Mouse (Mus musculus) adipose tissue, adult 10 weeks (tissue): ENCODE measurements around the gene Bend3. TPM values are rescaled to one million over a fixed set of nuclear protein-coding genes. Genes with fewer than 3 reads are reported as not detected.

Experiments
- polyA plus RNA-seq: library from polyadenylated mRNA; stranded (reverse); fragments of 350-450 nt; fragmentation: Illumina TruSeq; extraction: RNeasy Lipid Tissue Mini Kit (QIAGEN cat#74804); gene quantifications from one replicate; pipeline ENCODE4 v1.2.3, GENCODE M21; 2014; ENCODE audit warnings: low read depth, low replicate concordance

The Bend3 gene
- 4.7 TPM for polyA plus RNA-seq

DNA sequence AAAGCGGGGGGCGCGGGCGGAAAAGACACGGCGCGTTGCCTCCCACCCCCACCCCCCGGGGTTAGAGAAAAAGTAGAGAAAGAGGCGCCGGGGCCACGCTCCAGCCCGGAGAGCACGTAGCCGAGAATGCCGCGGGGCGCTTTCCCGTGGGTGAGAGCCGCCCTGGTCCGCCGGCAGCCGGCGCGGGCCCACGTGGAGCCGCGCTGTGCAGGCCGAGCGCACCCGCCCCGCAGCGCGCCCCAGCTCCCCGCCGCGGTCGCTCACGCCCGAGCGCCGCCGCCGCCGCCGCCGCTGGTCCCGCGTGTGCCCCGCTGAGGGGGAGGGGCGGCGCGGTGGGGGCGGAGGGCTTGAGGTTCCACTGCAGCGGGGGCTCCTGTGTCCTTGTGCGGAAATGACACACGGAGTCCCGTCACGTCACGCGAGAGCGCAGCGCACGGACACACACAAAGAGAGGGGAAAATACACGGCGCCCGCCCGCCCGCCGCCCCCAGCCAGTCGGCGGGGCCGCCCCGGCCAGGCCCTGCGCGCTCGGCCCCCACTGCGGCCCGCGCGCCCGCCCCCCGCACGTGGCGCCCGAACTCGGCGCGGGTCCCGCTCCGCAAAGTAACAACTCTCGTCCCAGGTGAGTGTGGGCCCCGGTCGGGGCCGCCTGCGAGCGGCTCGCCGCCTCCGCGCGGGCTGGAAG lies at the start of gene Bend3:
Gene Bend3, plus strand, starts transcription at position 81 of the 685 bp plus-strand sequence.

DNA sequence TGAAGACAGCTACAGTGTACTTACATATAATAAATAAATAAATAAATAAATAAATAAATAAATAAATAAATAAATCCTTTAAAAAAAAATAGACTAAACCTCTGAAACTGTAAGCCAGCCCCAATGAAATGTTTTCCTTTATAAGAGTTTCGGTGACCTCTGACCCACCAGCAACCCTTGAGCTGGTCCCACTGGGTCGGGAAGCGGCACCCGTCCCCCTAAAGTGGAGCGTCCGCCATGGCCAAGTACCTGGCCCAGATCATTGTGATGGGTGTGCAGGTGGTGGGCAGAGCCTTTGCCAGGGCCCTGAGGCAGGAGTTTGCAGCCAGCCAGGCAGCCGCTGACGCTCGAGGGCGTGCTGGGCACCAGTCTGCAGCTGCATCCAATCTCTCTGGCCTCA lies 45.3 kb downstream of the Bend3 start, which contains the start of gene Gm9803:
Gene Gm9803, plus strand, starts transcription at position 154 of the 400 bp plus-strand sequence.

DNA sequence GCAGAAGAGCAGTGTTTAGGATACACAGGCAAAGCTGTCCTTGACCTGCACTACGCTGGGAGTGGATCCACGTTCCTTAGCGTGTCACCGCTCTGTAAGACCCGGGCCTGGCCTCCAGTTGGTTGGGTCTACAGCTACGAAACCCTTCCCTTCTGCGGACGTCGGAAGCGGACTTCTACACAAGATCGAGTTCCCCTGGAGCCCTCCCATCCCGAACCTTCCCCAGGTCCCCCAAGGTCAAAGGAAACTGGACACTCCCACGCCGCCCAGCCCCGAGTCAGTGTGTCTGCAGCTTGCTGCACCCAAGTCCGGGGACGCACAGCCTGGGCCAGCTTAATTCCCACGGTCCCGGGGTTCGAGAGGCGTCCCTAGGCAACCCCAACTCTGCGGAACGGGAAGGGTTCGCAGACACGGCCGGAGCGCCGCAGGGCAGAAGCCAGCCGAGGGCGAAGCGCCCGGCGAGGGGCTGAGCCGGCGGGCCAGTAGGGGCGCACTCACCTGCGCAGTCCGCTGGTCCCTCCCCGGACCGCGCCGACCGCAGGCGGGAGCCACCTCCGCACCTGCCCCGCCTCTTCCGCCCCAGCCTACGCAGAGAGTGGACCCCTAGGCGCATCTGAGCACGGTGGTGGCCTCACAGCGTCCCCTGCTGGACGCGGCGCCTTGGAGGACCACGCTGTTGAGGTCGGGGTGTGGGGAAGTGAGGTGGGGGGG lies 62.0 kb downstream of the Bend3 start, which contains the start of gene 1700021F05Rik:
Gene 1700021F05Rik, minus strand, starts transcription at position 553 of the 711 bp plus-strand sequence.

Other genes starting within 250 kb of the Bend3 start
- gene Gm9803, start 45.3 kb downstream of the Bend3 start, polyA plus RNA-seq: 3.0 TPM
- gene 1700021F05Rik, start 62.2 kb downstream of the Bend3 start, polyA plus RNA-seq: 32.1 TPM
- gene Cd24a, start 99.5 kb downstream of the Bend3 start, polyA plus RNA-seq: 182 TPM